In the genomic region with DNA sequence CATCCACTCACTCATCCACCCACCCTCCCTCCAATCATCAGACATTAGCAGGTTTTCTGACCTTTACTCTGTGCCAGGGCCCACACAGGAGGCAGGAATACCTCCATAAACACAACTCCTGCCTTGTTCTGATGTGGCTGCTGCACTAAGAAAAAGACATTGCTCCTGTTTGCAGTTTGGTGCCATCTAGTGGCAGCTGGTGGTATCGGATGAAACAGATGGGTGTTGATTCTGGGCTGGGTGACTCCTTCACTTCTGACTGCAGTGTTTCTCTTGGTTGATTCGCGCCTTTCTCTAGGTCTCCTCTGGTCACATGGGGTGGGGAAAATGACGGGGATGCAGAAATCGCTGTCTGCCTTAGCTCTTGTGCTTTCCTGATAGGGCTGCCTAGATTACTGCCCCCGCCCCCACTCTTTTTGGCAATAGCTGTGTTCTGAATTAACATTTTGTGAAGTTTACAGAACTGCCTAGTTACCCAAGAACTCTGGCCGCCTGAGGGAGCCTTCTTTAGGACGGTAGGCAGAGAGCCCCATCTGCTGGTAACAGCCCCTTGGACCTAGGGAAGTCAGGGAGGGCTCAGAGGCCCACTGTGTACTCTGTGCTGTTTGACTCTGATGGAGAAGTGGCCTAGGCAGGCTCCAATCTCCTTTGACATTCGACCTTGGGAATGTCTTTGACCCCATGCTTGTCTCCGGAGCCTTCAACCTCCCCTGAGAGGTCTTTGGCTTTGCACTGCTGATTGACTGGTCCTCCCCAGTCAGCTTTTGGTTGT, we compare ENCODE assay signal across 8 mouse cellular contexts. TPM values are rescaled to one million over a fixed set of nuclear protein-coding genes. Genes with fewer than 3 reads are reported as not detected.
DNase-seq lines count a peak whose midpoint lies in the region; ATAC-seq and TF ChIP-seq lines count a peak whose summit lies in the region.

No protein-coding gene starts in this region.

- peak; percentile 76 for TF ChIP-seq CTCF in cerebellum, adult 2 months (IDR thresholded peaks at IDR 0.05; ENCODE audit: borderline replicate concordance, insufficient read depth, low read depth, low read length)
- TF ChIP-seq CTCF in forebrain, postnatal 0 days (IDR thresholded peaks at IDR 0.05; ENCODE audit: low read depth): peak; percentile 97
- peak; percentile 94 for TF ChIP-seq CTCF in intestine, postnatal 0 days (IDR thresholded peaks at IDR 0.05; ENCODE audit: low read depth)
- TF ChIP-seq CTCF in stomach, postnatal 0 days (IDR thresholded peaks at IDR 0.05; ENCODE audit: low read depth): peak; percentile 93

- no peaks in the 10 kb centered on the region for H3K4me1 ChIP-seq in heart, embryonic 12.5 days (replicated peaks)
- no peaks in the 10 kb centered on the region for H3K4me1 ChIP-seq in cerebellum, adult 2 months (ENCODE audit: control insufficient read depth, insufficient read depth, low read length)
- no peaks in the 10 kb centered on the region for H3K4me1 ChIP-seq in forebrain, postnatal 0 days (ENCODE audit: insufficient read depth)
- H3K4me1 ChIP-seq in intestine, postnatal 0 days (replicated peaks; ENCODE audit: control insufficient read depth, insufficient read depth, low read length): 0 out of 2 replicates have a peak, but pooled peaks cover 4% of the 10 kb centered on the region
- no peaks in the 10 kb centered on the region for H3K4me1 ChIP-seq in limb, embryonic 11.5 days (ENCODE audit: control insufficient read depth, insufficient read depth, low read length)
- H3K4me1 ChIP-seq in stomach, postnatal 0 days (replicated peaks; ENCODE audit: control insufficient read depth, insufficient read depth): no peaks in the 10 kb centered on the region

- H3K4me3 ChIP-seq in heart, embryonic 12.5 days: no peak overlapping the region
- no peak overlapping the region for H3K4me3 ChIP-seq in cerebellum, adult 2 months (replicated peaks; ENCODE audit: insufficient read depth, low read depth, low read length)
- no peak overlapping the region for H3K4me3 ChIP-seq in forebrain, postnatal 0 days (ENCODE audit: low read depth, low read length)
- H3K4me3 ChIP-seq in intestine, postnatal 0 days (ENCODE audit: low read depth, low read length): no peak overlapping the region
- H3K4me3 ChIP-seq in limb, embryonic 11.5 days (ENCODE audit: low read depth, low read length): no peak overlapping the region
- no peak overlapping the region for H3K4me3 ChIP-seq in stomach, postnatal 0 days (ENCODE audit: low read depth, low read length)

- no peak overlapping the region for H3K9ac ChIP-seq in heart, embryonic 12.5 days
- no peak overlapping the region for H3K9ac ChIP-seq in forebrain, postnatal 0 days
- H3K9ac ChIP-seq in intestine, postnatal 0 days (ENCODE audit: low read depth, low read length): no peak overlapping the region
- H3K9ac ChIP-seq in limb, embryonic 11.5 days (ENCODE audit: low read length): no peak overlapping the region
- H3K9ac ChIP-seq in stomach, postnatal 0 days (ENCODE audit: low read length): no peak overlapping the region

- no peak for TF ChIP-seq EP300 in stomach, postnatal 0 days (optimal IDR thresholded peaks at IDR 0.05)

- WGBS in heart, embryonic 12.5 days: 11% methylated on average over 10 of the region's 10 CpGs
- 12% methylated on average over 10 of the region's 10 CpGs for WGBS in cerebellum, adult 2 months
- 12% methylated on average over 10 of the region's 10 CpGs for WGBS in forebrain, postnatal 0 days
- 15% methylated on average over 10 of the region's 10 CpGs for WGBS in intestine, postnatal 0 days
- 14% methylated on average over 10 of the region's 10 CpGs for WGBS in limb, embryonic 11.5 days
- 16% methylated on average over 10 of the region's 10 CpGs for WGBS in stomach, postnatal 0 days

- H3K9me3 ChIP-seq in heart, embryonic 12.5 days (replicated peaks): no peaks in the 10 kb centered on the region
- no peaks in the 10 kb centered on the region for H3K9me3 ChIP-seq in forebrain, postnatal 0 days (ENCODE audit: low read length)
- no peaks in the 10 kb centered on the region for H3K9me3 ChIP-seq in intestine, postnatal 0 days (ENCODE audit: control insufficient read depth)
- no peaks in the 10 kb centered on the region for H3K9me3 ChIP-seq in limb, embryonic 11.5 days (ENCODE audit: control insufficient read depth, low read length)
- H3K9me3 ChIP-seq in stomach, postnatal 0 days (ENCODE audit: control insufficient read depth, low read length): no peaks in the 10 kb centered on the region

- peaks cover 36% of the 10 kb centered on the region for H3K27me3 ChIP-seq in heart, embryonic 12.5 days (replicated peaks)
- no peaks in the 10 kb centered on the region for H3K27me3 ChIP-seq in cerebellum, adult 2 months (ENCODE audit: control insufficient read depth, insufficient read depth, low read length)
- peaks cover 6% of the 10 kb centered on the region for H3K27me3 ChIP-seq in forebrain, postnatal 0 days (ENCODE audit: insufficient read depth, low read length)
- no peaks in the 10 kb centered on the region for H3K27me3 ChIP-seq in intestine, postnatal 0 days (replicated peaks; ENCODE audit: control insufficient read depth, insufficient read depth, low read length)
- no peaks in the 10 kb centered on the region for H3K27me3 ChIP-seq in limb, embryonic 11.5 days (ENCODE audit: control insufficient read depth, insufficient read depth, low read length)
- no peaks in the 10 kb centered on the region for H3K27me3 ChIP-seq in stomach, postnatal 0 days (ENCODE audit: control insufficient read depth, insufficient read depth, low read length)

- no peak for TF ChIP-seq POLR2A in cerebellum, adult 2 months (IDR thresholded peaks at IDR 0.05; ENCODE audit: borderline replicate concordance, insufficient read depth, low read length)

- 0 out of 2 replicates have a peak, but pooled peaks have one; percentile 29 for ATAC-seq in heart, embryonic 12.5 days (ENCODE audit: insufficient number of reproducible peaks, low FRiP score)
- peak; percentile 86 for ATAC-seq in forebrain, postnatal 0 days
- ATAC-seq in intestine, postnatal 0 days: peak; percentile 25; the same call in 1 of the 2 replicates
- no peak for ATAC-seq in limb, embryonic 11.5 days (ENCODE audit: insufficient number of reproducible peaks, low FRiP score, low TSS enrichment, low read depth)
- ATAC-seq in stomach, postnatal 0 days (ENCODE audit: low FRiP score, low TSS enrichment): peak; percentile 51; the same call in 1 of the 2 replicates

- DNase-seq in heart, postnatal 25 days (ENCODE audit: low spot score): no peak
- peak; percentile 44 to 69 for DNase-seq in cerebellum, adult 2 months
- peak; percentile 90 for DNase-seq in forebrain, postnatal 0 days
- DNase-seq in limb, embryonic 11.5 days (ENCODE audit: low spot score): peak; percentile 87
- DNase-seq in natural killer cell, adult 2 months (ENCODE audit: low spot score in 2 of 2): peak; percentile 37 to 51
- DNase-seq in stomach, postnatal 0 days (ENCODE audit: low spot score): peak; percentile 80

- H3K36me3 ChIP-seq in heart, embryonic 12.5 days: no peaks in the 10 kb centered on the region
- H3K36me3 ChIP-seq in forebrain, postnatal 0 days (ENCODE audit: insufficient read depth): no peaks in the 10 kb centered on the region
- no peaks in the 10 kb centered on the region for H3K36me3 ChIP-seq in intestine, postnatal 0 days (ENCODE audit: control insufficient read depth, insufficient read depth)
- H3K36me3 ChIP-seq in limb, embryonic 11.5 days (ENCODE audit: control insufficient read depth, insufficient read depth, low read length): no peaks in the 10 kb centered on the region
- no peaks in the 10 kb centered on the region for H3K36me3 ChIP-seq in stomach, postnatal 0 days (ENCODE audit: control insufficient read depth, insufficient read depth, low read length)

- no peak overlapping the region for H3K27ac ChIP-seq in heart, embryonic 12.5 days (ENCODE audit: poor library complexity, severe bottlenecking)
- H3K27ac ChIP-seq in cerebellum, adult 2 months (ENCODE audit: insufficient read depth, low read length): no peak overlapping the region
- H3K27ac ChIP-seq in forebrain, postnatal 0 days (ENCODE audit: low read depth, low read length): no peak overlapping the region
- H3K27ac ChIP-seq in intestine, postnatal 0 days (ENCODE audit: low read depth, low read length): no peak overlapping the region
- no peak overlapping the region for H3K27ac ChIP-seq in limb, embryonic 11.5 days (replicated peaks; ENCODE audit: low read depth, low read length)
- no peak overlapping the region for H3K27ac ChIP-seq in stomach, postnatal 0 days (replicated peaks)

- intact Hi-C loops in heart, postnatal 25 days (cut with DNase I): loop anchor here (2.0 kb wide), 1 partner anchor 56 kb away; no protein-coding TSS in a partner anchor

- H3K4me2 ChIP-seq in heart, embryonic 12.5 days: no peak overlapping the region
- H3K4me2 ChIP-seq in forebrain, postnatal 0 days (ENCODE audit: low read depth): no peak overlapping the region
- H3K4me2 ChIP-seq in intestine, postnatal 0 days (replicated peaks; ENCODE audit: low read depth): no peak overlapping the region
- no peak overlapping the region for H3K4me2 ChIP-seq in limb, embryonic 11.5 days (ENCODE audit: low read depth, severe bottlenecking)
- H3K4me2 ChIP-seq in stomach, postnatal 0 days (replicated peaks; ENCODE audit: low read depth): no peak overlapping the region

RNA-seq across cellular contexts. Expression of a gene that starts 12.0 kb away (rescaled TPM):
- 0.14 TPM in 1 of 2 replicates, not detected in the other for polyA plus RNA-seq in heart, embryonic 12.5 days (2016; fragmentation: Nextera tagmentation; extraction: Ambion mirVana)
- not detected for total RNA-seq in heart, postnatal 25 days (2021)
- 1.2 and 1.5 TPM in 2 replicates for polyA plus RNA-seq in cerebellum, adult 2 months (2012; rRNA removed)
- total RNA-seq in forebrain, postnatal 0 days (2014; rRNA removed): 0.05 and 0.23 TPM in 2 replicates
- polyA plus RNA-seq in forebrain, postnatal 0 days (2015; fragmentation: Nextera tagmentation; extraction: Ambion mirVana): 0.10 and 0.13 TPM in 2 replicates
- polyA plus RNA-seq in intestine, postnatal 0 days (2015; fragmentation: Nextera tagmentation; extraction: Ambion mirVana): 0.14 and 0.26 TPM in 2 replicates
- polyA plus RNA-seq in limb, embryonic 11.5 days (2014; fragmentation: Nextera tagmentation; extraction: Ambion mirVana): 0.16 TPM in 1 of 2 replicates, not detected in the other
- polyA plus RNA-seq in stomach, postnatal 0 days (2015; fragmentation: Nextera tagmentation; extraction: Ambion mirVana): 0.10 and 0.11 TPM in 2 replicates
